Mouse (Mus musculus): ENCODE data around the gene Zfp14. TPM values are rescaled to one million over a fixed set of nuclear protein-coding genes. Genes with fewer than 3 reads are reported as not detected.

Zfp14 gene
- polyA plus RNA-seq, 1 experiment from 2014 or later: 11.2 TPM

- peak within 1 kb of the TSS; percentile 64 for H3K4me3 ChIP-seq (replicated peaks)
- H3K36me3 ChIP-seq: peaks cover 20% of the 10 kb centered on the region
- H3K9ac ChIP-seq (replicated peaks): peak within 1 kb of the TSS; percentile 83
- H3K9me3 ChIP-seq (replicated peaks): no peaks in the 10 kb centered on the region
- under 1% methylated on average over 50 of the region's 50 CpGs for WGBS
- peak; percentile 93 for ATAC-seq (ENCODE audit: low FRiP score)
- H3K27me3 ChIP-seq (replicated peaks): no peaks in the 10 kb centered on the region
- H3K4me2 ChIP-seq: peak within 1 kb of the TSS; percentile 94
- peak within 1 kb of the TSS; percentile 84 for H3K27ac ChIP-seq (replicated peaks)
- H3K4me1 ChIP-seq: peaks cover 11% of the 10 kb centered on the region
Measured at GRCm38 (mm10) chr7:30072146-30073028, 21.2 kb upstream of the Zfp14 start, which contains the start of gene Zfp82. TSS of gene Zfp82 (minus strand) at chr7:30072900.

- Histone ChIP-seq H3K4me1 (no peaks in the 10 kb centered on the region), H3K27me3 (replicated peaks) (no peaks in the 10 kb centered on the region), H3K4me3 (replicated peaks) (no peak overlapping the region), H3K4me2 (no peak overlapping the region), H3K9ac (replicated peaks) (no peak overlapping the region), H3K36me3 (peaks cover 58% of the 10 kb centered on the region), H3K27ac (replicated peaks) (no peak overlapping the region), H3K9me3 (replicated peaks) (no peaks in the 10 kb centered on the region)
- ATAC-seq (ENCODE audit: low FRiP score): no peak
- WGBS: 86% methylated on average over 5 of the region's 5 CpGs
Measured at GRCm38 (mm10) chr7:30064622-30065021, 13.4 kb upstream of the Zfp14 start.

GRCm38 (mm10) chr7:30062478-30062877 is 11.3 kb upstream of the Zfp14 start:
- peaks cover 65% of the 10 kb centered on the region for H3K36me3 ChIP-seq
- H3K4me1 ChIP-seq: no peaks in the 10 kb centered on the region
- no peaks in the 10 kb centered on the region for H3K9me3 ChIP-seq (replicated peaks)
- H3K4me3 ChIP-seq (replicated peaks): no peak overlapping the region
- 89% methylated on average over 5 of the region's 5 CpGs for WGBS
- no peak overlapping the region for H3K9ac ChIP-seq (replicated peaks)
- ATAC-seq (ENCODE audit: low FRiP score): no peak
- H3K27me3 ChIP-seq (replicated peaks): no peaks in the 10 kb centered on the region
- H3K27ac ChIP-seq (replicated peaks): no peak overlapping the region
- no peak overlapping the region for H3K4me2 ChIP-seq

DNA sequence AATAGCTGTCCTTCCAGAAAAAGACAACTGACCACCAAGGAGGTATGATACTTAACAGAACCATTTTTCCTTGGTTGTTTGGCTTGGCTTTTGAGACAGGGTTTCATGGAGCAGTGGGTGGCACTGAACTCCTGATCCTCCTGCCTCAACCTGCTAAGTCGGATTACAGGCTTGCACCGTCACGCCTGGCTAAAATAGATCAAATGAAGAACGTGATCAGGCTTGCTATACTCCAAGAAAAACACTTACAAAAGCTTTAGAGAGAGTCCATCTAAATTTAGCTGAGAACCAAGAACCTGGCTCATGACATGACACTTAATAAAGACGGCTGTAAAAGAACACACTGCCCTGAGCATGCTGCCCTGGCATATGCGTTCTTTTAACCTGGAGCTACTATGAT is 9.2 kb upstream of the Zfp14 start:
- Histone ChIP-seq H3K4me3 (replicated peaks) (no peak overlapping the region), H3K27ac (replicated peaks) (no peak overlapping the region), H3K4me2 (no peak overlapping the region), H3K9me3 (replicated peaks) (no peaks in the 10 kb centered on the region), H3K27me3 (replicated peaks) (no peaks in the 10 kb centered on the region), H3K9ac (replicated peaks) (no peak overlapping the region), H3K36me3 (peaks cover 73% of the 10 kb centered on the region), H3K4me1 (no peaks in the 10 kb centered on the region)
- ATAC-seq (ENCODE audit: low FRiP score): no peak
- WGBS: 90% methylated on average over 6 of the region's 6 CpGs

DNA sequence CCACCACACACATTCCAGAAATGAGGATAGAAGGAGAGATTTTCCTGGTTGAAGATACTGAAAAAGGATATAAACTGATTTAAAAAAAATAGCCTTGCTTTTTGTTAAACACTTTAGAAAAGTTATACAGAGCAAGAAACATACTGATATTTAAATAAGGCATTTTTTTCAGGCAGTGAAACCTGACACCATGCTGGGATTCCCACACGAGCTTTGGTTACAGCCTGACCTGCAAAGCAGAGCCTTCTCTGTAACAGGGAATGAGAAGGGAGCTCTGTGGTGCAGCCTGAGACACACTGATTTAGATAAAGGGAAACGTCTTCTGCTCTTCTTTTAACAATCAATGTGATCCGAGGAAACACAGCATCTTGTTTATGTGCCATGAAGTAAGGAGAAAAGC is 2.4 kb upstream of the Zfp14 start:
- Histone ChIP-seq H3K4me1 (peaks cover 12% of the 10 kb centered on the region), H3K27ac (replicated peaks) (no peak overlapping the region), H3K4me3 (replicated peaks) (no peak overlapping the region), H3K36me3 (peaks cover 33% of the 10 kb centered on the region), H3K27me3 (replicated peaks) (no peaks in the 10 kb centered on the region), H3K4me2 (no peak overlapping the region), H3K9me3 (replicated peaks) (no peaks in the 10 kb centered on the region), H3K9ac (replicated peaks) (no peak overlapping the region)
- 14% methylated on average over 3 of the region's 3 CpGs for WGBS
- no peak for ATAC-seq (ENCODE audit: low FRiP score)

GRCm38 (mm10) chr7:30048126-30048525 is 3.1 kb downstream of the Zfp14 start:
- peaks cover 14% of the 10 kb centered on the region; the same call in 1 of the 2 replicates for H3K36me3 ChIP-seq
- H3K27ac ChIP-seq (replicated peaks): no peak overlapping the region
- no peak overlapping the region for H3K9ac ChIP-seq (replicated peaks)
- no peaks in the 10 kb centered on the region for H3K27me3 ChIP-seq (replicated peaks)
- no peak overlapping the region for H3K4me3 ChIP-seq (replicated peaks)
- H3K9me3 ChIP-seq (replicated peaks): no peaks in the 10 kb centered on the region
- 94% methylated on average over 4 of the region's 4 CpGs for WGBS
- H3K4me1 ChIP-seq: peaks cover 12% of the 10 kb centered on the region
- ATAC-seq (ENCODE audit: low FRiP score): no peak
- no peak overlapping the region for H3K4me2 ChIP-seq

DNA sequence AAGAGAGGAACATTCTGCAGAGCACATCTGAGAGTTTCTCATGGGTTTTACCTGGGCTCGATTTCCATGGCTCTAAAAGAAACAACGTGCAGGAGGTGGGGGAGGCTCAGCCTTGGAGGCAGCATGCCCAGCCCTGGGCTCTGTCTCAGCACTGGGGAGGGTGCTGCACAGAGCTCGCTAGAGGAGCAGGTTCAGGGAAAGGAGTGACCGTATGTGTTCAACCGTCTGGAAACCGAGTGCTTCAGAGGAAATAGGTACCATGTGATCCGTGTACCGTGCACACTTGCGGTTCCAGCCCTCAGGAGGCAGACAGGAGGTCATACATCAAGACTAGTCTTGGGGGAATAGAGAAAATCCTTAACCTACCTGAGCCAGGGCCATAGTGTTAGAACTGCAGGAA is 6.8 kb downstream of the Zfp14 start:
- no peak for ATAC-seq (ENCODE audit: low FRiP score)
- no peak overlapping the region for H3K9ac ChIP-seq (replicated peaks)
- H3K4me3 ChIP-seq (replicated peaks): no peak overlapping the region
- H3K9me3 ChIP-seq (replicated peaks): no peaks in the 10 kb centered on the region
- no peak overlapping the region for H3K27ac ChIP-seq (replicated peaks)
- H3K4me2 ChIP-seq: no peak overlapping the region
- H3K4me1 ChIP-seq: no peaks in the 10 kb centered on the region
- 66% methylated on average over 9 of the region's 9 CpGs for WGBS
- H3K36me3 ChIP-seq: peaks cover 41% of the 10 kb centered on the region
- H3K27me3 ChIP-seq (replicated peaks): no peaks in the 10 kb centered on the region

DNA sequence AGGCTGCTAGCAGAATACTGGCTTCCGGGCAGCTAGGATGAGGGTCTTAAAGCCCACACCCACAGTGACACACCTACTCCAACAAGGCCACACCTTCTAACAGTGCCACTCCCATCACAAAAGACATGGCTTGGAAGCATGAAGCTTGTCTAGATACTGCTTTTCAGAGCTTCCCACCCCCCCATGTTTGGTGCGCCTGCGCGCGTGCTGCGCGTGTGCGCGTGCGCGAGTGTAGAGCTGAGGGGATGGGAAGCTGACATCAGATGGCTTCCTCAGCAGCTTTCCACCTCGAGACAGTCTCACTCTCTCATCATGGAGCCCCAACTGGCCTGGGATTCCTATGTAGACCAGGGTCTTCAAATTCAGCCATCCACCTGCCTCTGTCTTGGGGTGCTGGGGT is 16.8 kb downstream of the Zfp14 start:
- 95% methylated on average over 12 of the region's 12 CpGs for WGBS
- Histone ChIP-seq H3K27me3 (replicated peaks) (no peaks in the 10 kb centered on the region), H3K27ac (replicated peaks) (no peak overlapping the region), H3K9me3 (replicated peaks) (no peaks in the 10 kb centered on the region), H3K36me3 (peaks cover 31% of the 10 kb centered on the region), H3K4me2 (no peak overlapping the region), H3K4me1 (no peaks in the 10 kb centered on the region), H3K9ac (replicated peaks) (no peak overlapping the region), H3K4me3 (replicated peaks) (no peak overlapping the region)
- no peak for ATAC-seq (ENCODE audit: low FRiP score)

- no peaks in the 10 kb centered on the region for H3K4me1 ChIP-seq
- H3K4me2 ChIP-seq: no peak overlapping the region
- H3K27ac ChIP-seq (replicated peaks): no peak overlapping the region
- H3K27me3 ChIP-seq (replicated peaks): no peaks in the 10 kb centered on the region
- no peak overlapping the region for H3K4me3 ChIP-seq (replicated peaks)
- H3K36me3 ChIP-seq: peaks cover 8% of the 10 kb centered on the region; the same call in 1 of the 2 replicates
- no peaks in the 10 kb centered on the region for H3K9me3 ChIP-seq (replicated peaks)
- H3K9ac ChIP-seq (replicated peaks): no peak overlapping the region
- ATAC-seq (ENCODE audit: low FRiP score): no peak
- WGBS: 75% methylated on average over 3 of the region's 3 CpGs
Measured at GRCm38 (mm10) chr7:30031379-30031778, 19.8 kb downstream of the Zfp14 start.

- 44% methylated on average over 6 of the region's 6 CpGs for WGBS
- no peak for ATAC-seq (ENCODE audit: low FRiP score)
- H3K36me3 ChIP-seq: peaks cover 9% of the 10 kb centered on the region; the same call in 1 of the 2 replicates
Measured at GRCm38 (mm10) chr7:30030677-30031076, 20.5 kb downstream of the Zfp14 start.

DNA sequence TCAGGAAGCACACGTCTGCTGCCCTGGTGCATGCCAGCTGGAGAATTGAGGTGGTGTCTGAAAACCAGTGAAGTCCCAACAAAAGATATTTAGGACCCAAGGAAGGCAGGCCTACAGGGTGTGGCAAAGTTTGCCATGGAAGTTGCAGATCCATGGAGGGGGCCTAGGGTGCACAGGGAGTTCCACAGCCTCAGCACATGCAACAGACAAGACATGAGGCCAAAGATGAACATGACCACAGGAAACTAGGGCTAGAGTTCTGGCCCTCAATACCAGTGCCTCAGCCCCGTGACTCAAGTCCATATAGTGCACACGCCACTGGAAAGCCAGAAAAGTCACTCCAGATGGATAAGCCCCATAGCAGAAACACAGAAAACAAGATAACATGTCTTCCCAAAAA is 22.6 kb downstream of the Zfp14 start:
- Histone ChIP-seq H3K36me3 (peaks cover 28% of the 10 kb centered on the region), H3K9ac (replicated peaks) (no peak overlapping the region), H3K4me3 (replicated peaks) (no peak overlapping the region), H3K4me2 (no peak overlapping the region), H3K4me1 (no peaks in the 10 kb centered on the region), H3K27ac (replicated peaks) (no peak overlapping the region), H3K27me3 (replicated peaks) (no peaks in the 10 kb centered on the region), H3K9me3 (replicated peaks) (no peaks in the 10 kb centered on the region)
- no peak for ATAC-seq (ENCODE audit: low FRiP score)
- WGBS: 93% methylated on average over 3 of the region's 3 CpGs

More at GRCm38 (mm10) chr7:30030677-30031076, 20.5 kb downstream of the Zfp14 start:
- H3K9ac ChIP-seq (replicated peaks): no peak overlapping the region
- H3K27me3 ChIP-seq (replicated peaks): no peaks in the 10 kb centered on the region
- no peaks in the 10 kb centered on the region for H3K9me3 ChIP-seq (replicated peaks)
- no peak overlapping the region for H3K27ac ChIP-seq (replicated peaks)
- no peaks in the 10 kb centered on the region for H3K4me1 ChIP-seq
- H3K4me2 ChIP-seq: no peak overlapping the region
- no peak overlapping the region for H3K4me3 ChIP-seq (replicated peaks)

- H3K9ac ChIP-seq (replicated peaks): no peak overlapping the region
- H3K4me1 ChIP-seq: no peaks in the 10 kb centered on the region
- H3K27me3 ChIP-seq (replicated peaks): no peaks in the 10 kb centered on the region
- no peak for ATAC-seq (ENCODE audit: low FRiP score)
- WGBS: 67% methylated on average over 4 of the region's 4 CpGs
- no peaks in the 10 kb centered on the region for H3K9me3 ChIP-seq (replicated peaks)
- no peak overlapping the region for H3K4me3 ChIP-seq (replicated peaks)
- peaks cover 41% of the 10 kb centered on the region for H3K36me3 ChIP-seq
- no peak overlapping the region for H3K4me2 ChIP-seq
- H3K27ac ChIP-seq (replicated peaks): no peak overlapping the region
Measured at GRCm38 (mm10) chr7:30027331-30027730, 23.8 kb downstream of the Zfp14 start.

Measured in neural tube, embryonic 15.5 days (tissue).